Mouse (Mus musculus): Measurements from ENCODE around the gene Stmnd1. TPM values are rescaled to one million over a fixed set of nuclear protein-coding genes. Genes with fewer than 3 reads are reported as not detected.
"Not testable (repeated sequence)": the region's sequence is repeated elsewhere in the genome, so short reads cannot be mapped to it uniquely, and the experiment has no call there.

The Stmnd1 gene
- polyA plus RNA-seq, 1 experiment: not detected

- Histone ChIP-seq H3K4me3 (ENCODE audit: insufficient read depth, low read depth, low read length) (no peak overlapping the region), H3K4me1 (ENCODE audit: control insufficient read depth, insufficient read depth, low read length) (no peaks in the 10 kb centered on the region), H3K27ac (ENCODE audit: insufficient read depth, low read depth, low read length) (no peak overlapping the region)
- 86% methylated on average over 4 of the region's 4 CpGs for WGBS
- TF ChIP-seq POLR2A (IDR thresholded peaks at IDR 0.05; ENCODE audit: insufficient read depth, low read depth, low read length) (no peak), CTCF (IDR thresholded peaks at IDR 0.05; ENCODE audit: insufficient read depth, low read depth, low read length) (no peak)
Observed at GRCm38 (mm10) chr13:46326351-46326985, 52.9 kb downstream of the Stmnd1 start.

- H3K4me3 ChIP-seq (ENCODE audit: insufficient read depth, low read depth, low read length): no peak overlapping the region
- TF ChIP-seq CTCF (IDR thresholded peaks at IDR 0.05; ENCODE audit: insufficient read depth, low read depth, low read length) (no peak), POLR2A (IDR thresholded peaks at IDR 0.05; ENCODE audit: insufficient read depth, low read depth, low read length) (no peak)
- no peaks in the 10 kb centered on the region for H3K4me1 ChIP-seq (ENCODE audit: control insufficient read depth, insufficient read depth, low read length)
- WGBS: 83% methylated on average over 6 of the region's 6 CpGs
- H3K27ac ChIP-seq (ENCODE audit: insufficient read depth, low read depth, low read length): no peak overlapping the region
Observed at GRCm38 (mm10) chr13:46335020-46335419, 61.5 kb downstream of the Stmnd1 start.

GRCm38 (mm10) chr13:46336281-46336680, 62.8 kb downstream of the Stmnd1 start:
- H3K4me1 ChIP-seq (ENCODE audit: control insufficient read depth, insufficient read depth, low read length); H3K4me3 ChIP-seq (ENCODE audit: insufficient read depth, low read depth, low read length); H3K27ac ChIP-seq (ENCODE audit: insufficient read depth, low read depth, low read length): not testable (repeated sequence)
- 76% methylated on average over 1 of the region's 1 CpGs for WGBS

GRCm38 (mm10) chr13:46337791-46338190, 64.3 kb downstream of the Stmnd1 start:
- no peak overlapping the region for H3K27ac ChIP-seq (ENCODE audit: insufficient read depth, low read depth, low read length)
- H3K4me1 ChIP-seq (ENCODE audit: control insufficient read depth, insufficient read depth, low read length): no peaks in the 10 kb centered on the region
- H3K4me3 ChIP-seq (ENCODE audit: insufficient read depth, low read depth, low read length): no peak overlapping the region
- TF ChIP-seq CTCF (IDR thresholded peaks at IDR 0.05; ENCODE audit: insufficient read depth, low read depth, low read length) (no peak), POLR2A (IDR thresholded peaks at IDR 0.05; ENCODE audit: insufficient read depth, low read depth, low read length) (no peak)
- 95% methylated on average over 2 of the region's 2 CpGs for WGBS

GRCm38 (mm10) chr13:46339954-46340353, 66.4 kb downstream of the Stmnd1 start:
- TF ChIP-seq POLR2A (IDR thresholded peaks at IDR 0.05; ENCODE audit: insufficient read depth, low read depth, low read length): no peak
- TF ChIP-seq CTCF (IDR thresholded peaks at IDR 0.05; ENCODE audit: insufficient read depth, low read depth, low read length): no peak
- no peak overlapping the region for H3K4me3 ChIP-seq (ENCODE audit: insufficient read depth, low read depth, low read length)
- 76% methylated on average over 4 of the region's 4 CpGs for WGBS
- H3K27ac ChIP-seq (ENCODE audit: insufficient read depth, low read depth, low read length): no peak overlapping the region
- H3K4me1 ChIP-seq (ENCODE audit: control insufficient read depth, insufficient read depth, low read length): peaks cover 4% of the 10 kb centered on the region

- 96% methylated on average over 8 of the region's 8 CpGs for WGBS
- TF ChIP-seq CTCF (IDR thresholded peaks at IDR 0.05; ENCODE audit: insufficient read depth, low read depth, low read length) (no peak), POLR2A (IDR thresholded peaks at IDR 0.05; ENCODE audit: insufficient read depth, low read depth, low read length) (no peak)
- Histone ChIP-seq H3K4me3 (ENCODE audit: insufficient read depth, low read depth, low read length) (no peak overlapping the region), H3K4me1 (ENCODE audit: control insufficient read depth, insufficient read depth, low read length) (peaks cover 4% of the 10 kb centered on the region), H3K27ac (ENCODE audit: insufficient read depth, low read depth, low read length) (no peak overlapping the region)
Observed at GRCm38 (mm10) chr13:46340583-46340982, 67.1 kb downstream of the Stmnd1 start.

- Histone ChIP-seq H3K27ac (ENCODE audit: insufficient read depth, low read depth, low read length) (no peak overlapping the region), H3K4me3 (ENCODE audit: insufficient read depth, low read depth, low read length) (no peak overlapping the region), H3K4me1 (ENCODE audit: control insufficient read depth, insufficient read depth, low read length) (peaks cover 4% of the 10 kb centered on the region)
- 86% methylated on average over 5 of the region's 5 CpGs for WGBS
- TF ChIP-seq CTCF (IDR thresholded peaks at IDR 0.05; ENCODE audit: insufficient read depth, low read depth, low read length) (no peak), POLR2A (IDR thresholded peaks at IDR 0.05; ENCODE audit: insufficient read depth, low read depth, low read length) (no peak)
Observed at GRCm38 (mm10) chr13:46341419-46341818, 67.9 kb downstream of the Stmnd1 start.

- Histone ChIP-seq H3K4me3 (ENCODE audit: insufficient read depth, low read depth, low read length) (no peak overlapping the region), H3K4me1 (ENCODE audit: control insufficient read depth, insufficient read depth, low read length) (peaks cover 4% of the 10 kb centered on the region), H3K27ac (ENCODE audit: insufficient read depth, low read depth, low read length) (peak overlapping the region; percentile 66)
- TF ChIP-seq POLR2A (IDR thresholded peaks at IDR 0.05; ENCODE audit: insufficient read depth, low read depth, low read length): no peak
- no peak for TF ChIP-seq CTCF (IDR thresholded peaks at IDR 0.05; ENCODE audit: insufficient read depth, low read depth, low read length)
- 23% methylated on average over 7 of the region's 7 CpGs for WGBS
Observed at GRCm38 (mm10) chr13:46343226-46343625, 69.7 kb downstream of the Stmnd1 start.

GRCm38 (mm10) chr13:46346830-46347512, 73.5 kb downstream of the Stmnd1 start:
- H3K27ac ChIP-seq (ENCODE audit: insufficient read depth, low read depth, low read length): no peak overlapping the region
- WGBS: 91% methylated on average over 10 of the region's 10 CpGs
- no peak for TF ChIP-seq POLR2A (IDR thresholded peaks at IDR 0.05; ENCODE audit: insufficient read depth, low read depth, low read length)
- no peak for TF ChIP-seq CTCF (IDR thresholded peaks at IDR 0.05; ENCODE audit: insufficient read depth, low read depth, low read length)
- H3K4me3 ChIP-seq (ENCODE audit: insufficient read depth, low read depth, low read length): no peak overlapping the region
- H3K4me1 ChIP-seq (ENCODE audit: control insufficient read depth, insufficient read depth, low read length): peaks cover 4% of the 10 kb centered on the region

All from olfactory bulb, adult 2 months (tissue).